Mouse (Mus musculus): ENCODE data around the gene Sytl2. TPM values are rescaled to one million over a fixed set of nuclear protein-coding genes. Genes with fewer than 3 reads are reported as not detected.

Sytl2 gene
- polyA plus RNA-seq, 1 experiment: 2.3 TPM

- Histone ChIP-seq H3K4me3 (ENCODE audit: low read depth, low read length) (no peak overlapping the region), H3K4me1 (ENCODE audit: control insufficient read depth, insufficient read depth, low read length) (no peaks in the 10 kb centered on the region), H3K27me3 (ENCODE audit: control insufficient read depth, insufficient read depth, low read length, poor library complexity, severe bottlenecking) (no peaks in the 10 kb centered on the region), H3K9me3 (replicated peaks; ENCODE audit: control insufficient read depth, insufficient read depth, low read length, poor library complexity, severe bottlenecking) (no peaks in the 10 kb centered on the region), H3K27ac (ENCODE audit: insufficient read depth, low read length) (no peak overlapping the region), H3K9ac (ENCODE audit: low read depth, poor library complexity, severe bottlenecking) (no peak overlapping the region), H3K36me3 (ENCODE audit: control insufficient read depth, insufficient read depth, low read length, poor library complexity, severe bottlenecking) (no peaks in the 10 kb centered on the region)
- TF ChIP-seq EP300 (IDR thresholded peaks at IDR 0.05; ENCODE audit: insufficient read depth, low read depth, low read length): no peak
- no peak for TF ChIP-seq POLR2A (IDR thresholded peaks at IDR 0.05; ENCODE audit: insufficient read depth, low read length)
- TF ChIP-seq CTCF (IDR thresholded peaks at IDR 0.05; ENCODE audit: low read depth, low read length): no peak
These were observed 53.9 kb downstream of the Sytl2 start for GRCm38 (mm10) chr7:90355995-90356394.

- Histone ChIP-seq H3K9ac (ENCODE audit: low read depth, poor library complexity, severe bottlenecking) (no peak overlapping the region), H3K27ac (ENCODE audit: insufficient read depth, low read length) (no peak overlapping the region), H3K4me1 (ENCODE audit: control insufficient read depth, insufficient read depth, low read length) (no peaks in the 10 kb centered on the region), H3K4me3 (ENCODE audit: low read depth, low read length) (no peak overlapping the region), H3K36me3 (ENCODE audit: control insufficient read depth, insufficient read depth, low read length, poor library complexity, severe bottlenecking) (no peaks in the 10 kb centered on the region), H3K27me3 (ENCODE audit: control insufficient read depth, insufficient read depth, low read length, poor library complexity, severe bottlenecking) (no peaks in the 10 kb centered on the region), H3K9me3 (replicated peaks; ENCODE audit: control insufficient read depth, insufficient read depth, low read length, poor library complexity, severe bottlenecking) (no peaks in the 10 kb centered on the region)
- TF ChIP-seq POLR2A (IDR thresholded peaks at IDR 0.05; ENCODE audit: insufficient read depth, low read length): no peak
- TF ChIP-seq CTCF (IDR thresholded peaks at IDR 0.05; ENCODE audit: low read depth, low read length): no peak
- no peak for TF ChIP-seq EP300 (IDR thresholded peaks at IDR 0.05; ENCODE audit: insufficient read depth, low read depth, low read length)
These were observed 60.7 kb downstream of the Sytl2 start for GRCm38 (mm10) chr7:90362788-90363187.

- H3K27ac ChIP-seq (ENCODE audit: insufficient read depth, low read length): no peak overlapping the region
These were observed 68.2 kb downstream of the Sytl2 start for GRCm38 (mm10) chr7:90370071-90370851.

GRCm38 (mm10) chr7:90372804-90373203 is 70.8 kb downstream of the Sytl2 start:
- Histone ChIP-seq H3K9me3 (replicated peaks; ENCODE audit: control insufficient read depth, insufficient read depth, low read length, poor library complexity, severe bottlenecking) (no peaks in the 10 kb centered on the region), H3K4me3 (ENCODE audit: low read depth, low read length) (no peak overlapping the region), H3K27me3 (ENCODE audit: control insufficient read depth, insufficient read depth, low read length, poor library complexity, severe bottlenecking) (no peaks in the 10 kb centered on the region), H3K4me1 (ENCODE audit: control insufficient read depth, insufficient read depth, low read length) (no peaks in the 10 kb centered on the region), H3K9ac (ENCODE audit: low read depth, poor library complexity, severe bottlenecking) (no peak overlapping the region), H3K36me3 (ENCODE audit: control insufficient read depth, insufficient read depth, low read length, poor library complexity, severe bottlenecking) (no peaks in the 10 kb centered on the region), H3K27ac (ENCODE audit: insufficient read depth, low read length) (no peak overlapping the region)
- TF ChIP-seq POLR2A (IDR thresholded peaks at IDR 0.05; ENCODE audit: insufficient read depth, low read length): no peak
- TF ChIP-seq CTCF (IDR thresholded peaks at IDR 0.05; ENCODE audit: low read depth, low read length): no peak
- no peak for TF ChIP-seq EP300 (IDR thresholded peaks at IDR 0.05; ENCODE audit: insufficient read depth, low read depth, low read length)

More at GRCm38 (mm10) chr7:90370071-90370851, 68.2 kb downstream of the Sytl2 start:
- no peak overlapping the region for H3K9ac ChIP-seq (ENCODE audit: low read depth, poor library complexity, severe bottlenecking)
- H3K4me1 ChIP-seq (ENCODE audit: control insufficient read depth, insufficient read depth, low read length): no peaks in the 10 kb centered on the region
- TF ChIP-seq CTCF (IDR thresholded peaks at IDR 0.05; ENCODE audit: low read depth, low read length): no peak
- no peak for TF ChIP-seq POLR2A (IDR thresholded peaks at IDR 0.05; ENCODE audit: insufficient read depth, low read length)
- TF ChIP-seq EP300 (IDR thresholded peaks at IDR 0.05; ENCODE audit: insufficient read depth, low read depth, low read length): no peak
- H3K27me3 ChIP-seq (ENCODE audit: control insufficient read depth, insufficient read depth, low read length, poor library complexity, severe bottlenecking): no peaks in the 10 kb centered on the region
- no peaks in the 10 kb centered on the region for H3K36me3 ChIP-seq (ENCODE audit: control insufficient read depth, insufficient read depth, low read length, poor library complexity, severe bottlenecking)
- H3K4me3 ChIP-seq (ENCODE audit: low read depth, low read length): no peak overlapping the region
- no peaks in the 10 kb centered on the region for H3K9me3 ChIP-seq (replicated peaks; ENCODE audit: control insufficient read depth, insufficient read depth, low read length, poor library complexity, severe bottlenecking)

- H3K36me3 ChIP-seq (ENCODE audit: control insufficient read depth, insufficient read depth, low read length, poor library complexity, severe bottlenecking): no peaks in the 10 kb centered on the region
- H3K27ac ChIP-seq (ENCODE audit: insufficient read depth, low read length): no peak overlapping the region
- no peak overlapping the region for H3K4me3 ChIP-seq (ENCODE audit: low read depth, low read length)
- H3K9me3 ChIP-seq (replicated peaks; ENCODE audit: control insufficient read depth, insufficient read depth, low read length, poor library complexity, severe bottlenecking): no peaks in the 10 kb centered on the region
- no peak for TF ChIP-seq CTCF (IDR thresholded peaks at IDR 0.05; ENCODE audit: low read depth, low read length)
- no peaks in the 10 kb centered on the region for H3K27me3 ChIP-seq (ENCODE audit: control insufficient read depth, insufficient read depth, low read length, poor library complexity, severe bottlenecking)
- H3K4me1 ChIP-seq (ENCODE audit: control insufficient read depth, insufficient read depth, low read length): no peaks in the 10 kb centered on the region
- no peak overlapping the region for H3K9ac ChIP-seq (ENCODE audit: low read depth, poor library complexity, severe bottlenecking)
These were observed 82.4 kb downstream of the Sytl2 start for GRCm38 (mm10) chr7:90384411-90384810.

- Histone ChIP-seq H3K4me1 (ENCODE audit: control insufficient read depth, insufficient read depth, low read length) (no peaks in the 10 kb centered on the region), H3K36me3 (ENCODE audit: control insufficient read depth, insufficient read depth, low read length, poor library complexity, severe bottlenecking) (no peaks in the 10 kb centered on the region), H3K9ac (ENCODE audit: low read depth, poor library complexity, severe bottlenecking) (no peak overlapping the region), H3K27me3 (ENCODE audit: control insufficient read depth, insufficient read depth, low read length, poor library complexity, severe bottlenecking) (no peaks in the 10 kb centered on the region), H3K27ac (ENCODE audit: insufficient read depth, low read length) (no peak overlapping the region), H3K4me3 (ENCODE audit: low read depth, low read length) (no peak overlapping the region), H3K9me3 (replicated peaks; ENCODE audit: control insufficient read depth, insufficient read depth, low read length, poor library complexity, severe bottlenecking) (no peaks in the 10 kb centered on the region)
- TF ChIP-seq EP300 (IDR thresholded peaks at IDR 0.05; ENCODE audit: insufficient read depth, low read depth, low read length): no peak
- no peak for TF ChIP-seq CTCF (IDR thresholded peaks at IDR 0.05; ENCODE audit: low read depth, low read length)
- TF ChIP-seq POLR2A (IDR thresholded peaks at IDR 0.05; ENCODE audit: insufficient read depth, low read length): no peak
These were observed 84.9 kb downstream of the Sytl2 start for GRCm38 (mm10) chr7:90386885-90387459.

Data from ES-Bruce4 (cell line).